Mouse (Mus musculus) lung, embryonic 14.5 days (tissue): ENCODE results near the gene Pmpcb. TPM values are rescaled to one million over a fixed set of nuclear protein-coding genes. Genes with fewer than 3 reads are reported as not detected.
"Not testable (repeated sequence)": the region's sequence is repeated elsewhere in the genome, so short reads cannot be mapped to it uniquely, and the experiment has no call there.

Source experiments
- ATAC-seq: fragments of 200-750 bp; cut with Nextera tagmentation; 2 replicates; pipeline ENCODE4 v1.8.0; 2017; ENCODE audit warnings: mild to moderate bottlenecking, moderate TSS enrichment, moderate library complexity; ENCODE audit not compliant: insufficient read depth
- DNase-seq: peaks from one replicate; pipeline ENCODE4 v3.0.0-alpha.2; 2015
- H3K27ac ChIP-seq: fragments of 300-500 bp; sonication (generic); 2 replicates; pipeline ENCODE4 v1.5.1; 2014; ENCODE audit warnings: low read depth, mild to moderate bottlenecking, moderate library complexity
- H3K27me3 ChIP-seq: fragments of 300-500 bp; sonication (generic); 2 replicates; pipeline ENCODE4 v1.6.1; 2014; ENCODE audit warnings: low read length, control low read depth; ENCODE audit not compliant: insufficient read depth
- H3K36me3 ChIP-seq: fragments of 300-500 bp; sonication (generic); 2 replicates; pipeline ENCODE4 v1.6.1; 2014; ENCODE audit warnings: control low read depth; ENCODE audit not compliant: insufficient read depth
- H3K4me1 ChIP-seq: fragments of 300-500 bp; sonication (generic); 2 replicates; pipeline ENCODE4 v1.6.1; 2014; ENCODE audit warnings: antibody characterized with exemption, control low read depth; ENCODE audit not compliant: insufficient read depth
- H3K4me2 ChIP-seq: fragments of 300-500 bp; sonication (generic); 2 replicates; pipeline ENCODE4 v1.6.1; 2014; ENCODE audit warnings: mild to moderate bottlenecking
- H3K4me3 ChIP-seq: fragments of 300-500 bp; sonication (generic); 2 replicates; pipeline ENCODE4 v1.5.1; 2014; ENCODE audit warnings: low read depth, low read length
- H3K9ac ChIP-seq: fragments of 300-500 bp; sonication (generic); 2 replicates; pipeline ENCODE4 v1.6.1; 2014
- H3K9me3 ChIP-seq: fragments of 300-500 bp; sonication (generic); 2 replicates; pipeline ENCODE4 v1.6.1; 2016; ENCODE audit warnings: low read depth, low read length, control low read depth
- CTCF ChIP-seq: IDR thresholded peaks from 2 replicates; pipeline ENCODE4 v1.5.1; 2016; ENCODE audit warnings: antibody characterized with exemption, low read depth
- WGBS: fragments of 180-500 bp; shearing (Covaris S2); extraction: QIAGEN DNeasy Blood & Tissue Kit; methylation state at CpG from one replicate; pipeline ENCODE4 v1.1.7; 2014; 5-methylcytosine and 5-hydroxymethylcytosine counted together
- polyA plus RNA-seq: library from polyadenylated mRNA; unstranded; fragments of >200 nt; fragmentation: Nextera tagmentation; extraction: Ambion mirVana; gene quantifications from 2 replicates; pipeline ENCODE4 v1.2.1, GENCODE M21; 2014

Pmpcb gene
- 85.6 TPM in 2 replicates for polyA plus RNA-seq

GRCm38 (mm10) chr5:21736956-21737585 lies at the start of gene Pmpcb:
Pmpcb (plus strand) TSS chr5:21737141.
- Histone ChIP-seq H3K4me2 (peak within 1 kb of the TSS; percentile 93), H3K4me3 (peak within 1 kb of the TSS; percentile 90), H3K27ac (peak within 1 kb of the TSS; percentile 81), H3K36me3 (peaks cover 33% of the 10 kb centered on the region), H3K9me3 (no peaks in the 10 kb centered on the region), H3K9ac (peak within 1 kb of the TSS; percentile 88), H3K4me1 (peaks cover 6% of the 10 kb centered on the region; the same call in 1 of the 2 replicates), H3K27me3 (no peaks in the 10 kb centered on the region)
- WGBS: 1% methylated on average over 42 of the region's 42 CpGs
- DNase-seq (peak; percentile 96), ATAC-seq (peak; percentile 88)
- TF ChIP-seq CTCF: peak; percentile 97

- Histone ChIP-seq H3K4me2 (no peak overlapping the region), H3K9ac (no peak overlapping the region), H3K27ac (no peak overlapping the region), H3K9me3 (no peaks in the 10 kb centered on the region), H3K36me3 (no peaks in the 10 kb centered on the region), H3K4me3 (no peak overlapping the region), H3K27me3 (no peaks in the 10 kb centered on the region), H3K4me1 (no peaks in the 10 kb centered on the region)
- no peak for ATAC-seq
- no peak for TF ChIP-seq CTCF
- WGBS: 92% methylated on average over 5 of the region's 5 CpGs
- no peak for DNase-seq
These were observed 44.7 kb upstream of the Pmpcb start for GRCm38 (mm10) chr5:21692230-21692629.

- H3K4me2 ChIP-seq: no peak overlapping the region
- H3K27me3 ChIP-seq: no peaks in the 10 kb centered on the region
- 38% methylated on average over 3 of the region's 3 CpGs for WGBS
- H3K4me3 ChIP-seq: no peak overlapping the region
- no peaks in the 10 kb centered on the region for H3K36me3 ChIP-seq
- H3K4me1 ChIP-seq: no peaks in the 10 kb centered on the region
- no peak overlapping the region for H3K27ac ChIP-seq
- H3K9me3 ChIP-seq: no peaks in the 10 kb centered on the region
- no peak for DNase-seq
- no peak overlapping the region for H3K9ac ChIP-seq
- no peak for ATAC-seq
- TF ChIP-seq CTCF: no peak
These were observed 43.5 kb upstream of the Pmpcb start for GRCm38 (mm10) chr5:21693372-21693870.

- no peak overlapping the region for H3K27ac ChIP-seq
- no peak overlapping the region for H3K4me3 ChIP-seq
- no peaks in the 10 kb centered on the region for H3K36me3 ChIP-seq
- DNase-seq (no peak), ATAC-seq (peak; percentile 62; the same call in 1 of the 2 replicates)
- no peaks in the 10 kb centered on the region for H3K27me3 ChIP-seq
- H3K4me1 ChIP-seq: no peaks in the 10 kb centered on the region
- no peaks in the 10 kb centered on the region for H3K9me3 ChIP-seq
- no peak overlapping the region for H3K9ac ChIP-seq
- 81% methylated on average over 3 of the region's 3 CpGs for WGBS
- no peak for TF ChIP-seq CTCF
- no peak overlapping the region for H3K4me2 ChIP-seq
These were observed 42.0 kb upstream of the Pmpcb start for GRCm38 (mm10) chr5:21694854-21695490.

GRCm38 (mm10) chr5:21699555-21699954 lies 37.4 kb upstream of the Pmpcb start:
- H3K36me3 ChIP-seq, ATAC-seq, H3K9ac ChIP-seq, H3K4me2 ChIP-seq, H3K9me3 ChIP-seq, H3K27me3 ChIP-seq, H3K27ac ChIP-seq, H3K4me1 ChIP-seq, DNase-seq, H3K4me3 ChIP-seq: not testable (repeated sequence)
- 86% methylated on average over 3 of the region's 3 CpGs for WGBS

DNA sequence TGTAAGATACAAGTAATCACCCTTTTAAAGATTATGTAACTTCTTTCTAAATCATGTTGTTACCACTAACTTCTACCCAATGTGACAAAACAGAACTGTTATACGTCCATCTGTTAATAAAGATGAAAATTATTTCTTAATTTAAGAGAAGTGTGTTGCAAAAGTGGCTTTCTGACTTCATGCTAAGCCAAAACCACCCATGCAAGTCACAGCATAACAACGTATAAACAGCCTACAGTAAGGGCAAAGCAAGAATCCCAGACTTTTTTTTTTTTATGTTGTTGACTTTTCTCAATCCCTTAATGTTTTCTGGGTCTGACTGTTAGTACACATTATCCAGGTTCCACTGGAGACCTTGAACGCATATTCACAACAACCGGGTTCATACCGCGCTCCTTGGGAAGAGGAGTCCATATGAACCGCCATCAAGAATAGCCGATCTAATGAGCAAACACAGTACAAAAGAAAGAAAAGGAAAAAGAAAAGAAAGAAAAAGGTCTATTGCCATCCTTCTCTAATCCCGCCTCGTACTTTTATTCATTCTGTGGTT lies 36.6 kb upstream of the Pmpcb start:
- no peak for TF ChIP-seq CTCF
- no peaks in the 10 kb centered on the region for H3K27me3 ChIP-seq
- ATAC-seq (no peak), DNase-seq (no peak)
- peak overlapping the region; percentile 65 for H3K4me3 ChIP-seq
- peak overlapping the region; percentile 57 for H3K9ac ChIP-seq
- no peaks in the 10 kb centered on the region for H3K9me3 ChIP-seq
- no peaks in the 10 kb centered on the region for H3K36me3 ChIP-seq
- no peak overlapping the region for H3K27ac ChIP-seq
- 17% methylated on average over 10 of the region's 10 CpGs for WGBS
- H3K4me1 ChIP-seq: no peaks in the 10 kb centered on the region
- H3K4me2 ChIP-seq: peak overlapping the region; percentile 78

GRCm38 (mm10) chr5:21700934-21701333 lies 36.0 kb upstream of the Pmpcb start:
- no peaks in the 10 kb centered on the region for H3K4me1 ChIP-seq
- H3K27me3 ChIP-seq: no peaks in the 10 kb centered on the region
- peak overlapping the region; percentile 65 for H3K4me3 ChIP-seq
- DNase-seq: no peak
- peak overlapping the region; percentile 78 for H3K4me2 ChIP-seq
- peak overlapping the region; percentile 57 for H3K9ac ChIP-seq
- WGBS: under 1% methylated on average over 22 of the region's 22 CpGs
- H3K27ac ChIP-seq: 0 out of 2 replicates have a peak overlapping the region, but pooled peaks have one; percentile 9
- no peak; the same call in 1 of the 2 replicates for ATAC-seq
- no peak for TF ChIP-seq CTCF
- H3K36me3 ChIP-seq: no peaks in the 10 kb centered on the region
- H3K9me3 ChIP-seq: no peaks in the 10 kb centered on the region
